In genomic region chr9:63144502-63145248, GRCm38 (mm10) we compare ENCODE assay signal across 9 mouse cellular contexts. TPM values are rescaled to one million over a fixed set of nuclear protein-coding genes. Genes with fewer than 3 reads are reported as not detected.
A peak's percentile ranks its signal among the peaks of the same experiment; 100 is the strongest.
DNase-seq lines count a peak whose midpoint lies in the region; ATAC-seq and TF ChIP-seq lines count a peak whose summit lies in the region.
"Had no signal": no experiment of that assay in that cellular context is flagged by ENCODE, and none has a peak within 500 bp of the region (broad histone marks: within the 10 kb centered on the region; RNA-seq: fewer than 3 reads in every experiment).

No protein-coding gene starts in this region.

- TF ChIP-seq CTCF in small intestine, adult 2 months (IDR thresholded peaks at IDR 0.05; ENCODE audit: extremely low read depth, insufficient read length, insufficient replicate concordance, low read depth, low read length): no peak

- no peaks in the 10 kb centered on the region for H3K36me3 ChIP-seq in lung, embryonic 15.5 days
- H3K36me3 ChIP-seq in forebrain, embryonic 15.5 days: no peaks in the 10 kb centered on the region
- H3K36me3 ChIP-seq in limb, embryonic 12.5 days: no peaks in the 10 kb centered on the region
- H3K36me3 ChIP-seq in small intestine, adult 2 months (ENCODE audit: control insufficient read depth, insufficient read depth, low read length): no peaks in the 10 kb centered on the region

- WGBS in lung, embryonic 15.5 days: 2% methylated on average over 79 of the region's 80 CpGs
- under 1% methylated on average over 80 of the region's 80 CpGs for WGBS in forebrain, embryonic 15.5 days
- 1% methylated on average over 80 of the region's 80 CpGs for WGBS in limb, embryonic 12.5 days
- WGBS in small intestine, adult 2 months: 2% methylated on average over 80 of the region's 80 CpGs

- H3K9me3 ChIP-seq in lung, embryonic 15.5 days: no peaks in the 10 kb centered on the region
- no peaks in the 10 kb centered on the region for H3K9me3 ChIP-seq in forebrain, embryonic 15.5 days
- H3K9me3 ChIP-seq in limb, embryonic 12.5 days: no peaks in the 10 kb centered on the region

- H3K27me3 ChIP-seq in lung, embryonic 15.5 days: peaks cover 100% of the 10 kb centered on the region
- H3K27me3 ChIP-seq in forebrain, embryonic 15.5 days: peaks cover 97% of the 10 kb centered on the region
- H3K27me3 ChIP-seq in limb, embryonic 12.5 days: peaks cover 100% of the 10 kb centered on the region
- H3K27me3 ChIP-seq in small intestine, adult 2 months (ENCODE audit: control insufficient read depth, insufficient read depth, low read length): peaks cover 97% of the 10 kb centered on the region

- H3K27ac ChIP-seq in lung, embryonic 15.5 days: no peak overlapping the region
- H3K27ac ChIP-seq in forebrain, embryonic 15.5 days (replicated peaks): no peak overlapping the region
- no peak overlapping the region for H3K27ac ChIP-seq in limb, embryonic 12.5 days
- no peak overlapping the region for H3K27ac ChIP-seq in small intestine, adult 2 months (ENCODE audit: insufficient read depth, low read depth, low read length)

- H3K4me3 ChIP-seq in lung, embryonic 15.5 days: peak overlapping the region; percentile 27; the same call in 1 of the 2 replicates
- H3K4me3 ChIP-seq in forebrain, embryonic 15.5 days: peak overlapping the region; percentile 13
- H3K4me3 ChIP-seq in limb, embryonic 12.5 days (replicated peaks): peak overlapping the region; percentile 28
- peak overlapping the region; percentile 7; the same call in 1 of the 2 replicates for H3K4me3 ChIP-seq in small intestine, adult 2 months (ENCODE audit: low read depth, low read length)

- H3K4me1 ChIP-seq in lung, embryonic 15.5 days: peaks cover 71% of the 10 kb centered on the region
- H3K4me1 ChIP-seq in forebrain, embryonic 15.5 days: peaks cover 55% of the 10 kb centered on the region
- peaks cover 67% of the 10 kb centered on the region for H3K4me1 ChIP-seq in limb, embryonic 12.5 days (replicated peaks)
- peaks cover 4% of the 10 kb centered on the region for H3K4me1 ChIP-seq in small intestine, adult 2 months (ENCODE audit: control insufficient read depth, insufficient read depth, insufficient read length, low read length)

- peak overlapping the region; percentile 11 for H3K4me2 ChIP-seq in lung, embryonic 15.5 days
- H3K4me2 ChIP-seq in forebrain, embryonic 15.5 days (replicated peaks): no peak overlapping the region; the same call in 1 of the 2 replicates
- peak overlapping the region; percentile 35 for H3K4me2 ChIP-seq in limb, embryonic 12.5 days

- H3K9ac ChIP-seq in lung, embryonic 15.5 days: no peak overlapping the region
- no peak overlapping the region for H3K9ac ChIP-seq in forebrain, embryonic 15.5 days (replicated peaks)
- no peak overlapping the region for H3K9ac ChIP-seq in limb, embryonic 12.5 days (replicated peaks)

- ATAC-seq in lung, embryonic 15.5 days (ENCODE audit: borderline replicate concordance, extremely low read depth, low FRiP score, low TSS enrichment): no peak
- no peak for ATAC-seq in forebrain, embryonic 15.5 days (replicated peaks)
- ATAC-seq in limb, embryonic 12.5 days (ENCODE audit: insufficient number of reproducible peaks, insufficient read depth, low FRiP score, low TSS enrichment, low read depth): no peak

- no peak for DNase-seq in lung, postnatal 25 days (ENCODE audit: low spot score)
- no peak for DNase-seq in spleen, postnatal 10 days (ENCODE audit: low spot score in 2 of 2)
- no peak for DNase-seq in lung, postnatal 14 days
- no peak for DNase-seq in layer of hippocampus, postnatal 10 days (ENCODE audit: low spot score in 2 of 2)

- TF ChIP-seq POLR2A in small intestine, adult 2 months (IDR thresholded peaks at IDR 0.05; ENCODE audit: low read depth, low read length): no peak

RNA-seq across cellular contexts. Expression of gene Skor1, which starts 4.1 kb away (rescaled TPM):
- polyA plus RNA-seq in lung, embryonic 15.5 days (2015; fragmentation: Nextera tagmentation; extraction: Ambion mirVana): not detected in 2 replicates
- 0.36 and 0.61 TPM in 2 replicates for polyA plus RNA-seq in forebrain, embryonic 15.5 days (2015; fragmentation: Nextera tagmentation; extraction: Ambion mirVana)
- polyA plus RNA-seq in limb, embryonic 12.5 days (2016; fragmentation: Nextera tagmentation; extraction: Ambion mirVana): 0.11 and 0.12 TPM in 2 replicates
- polyA plus RNA-seq in small intestine, adult 2 months (2012; rRNA removed): 0.04 TPM in 1 of 2 replicates, not detected in the other
- under 1 TPM; 0.09 to 0.20 TPM for total RNA-seq in layer of hippocampus, postnatal 10 days (2021)
- total RNA-seq: liver, adult 2 months had no signal
- polyA plus RNA-seq: liver, adult 2 months had no signal
